8 mouse cellular contexts compared by ENCODE assay signal in the genomic region with DNA sequence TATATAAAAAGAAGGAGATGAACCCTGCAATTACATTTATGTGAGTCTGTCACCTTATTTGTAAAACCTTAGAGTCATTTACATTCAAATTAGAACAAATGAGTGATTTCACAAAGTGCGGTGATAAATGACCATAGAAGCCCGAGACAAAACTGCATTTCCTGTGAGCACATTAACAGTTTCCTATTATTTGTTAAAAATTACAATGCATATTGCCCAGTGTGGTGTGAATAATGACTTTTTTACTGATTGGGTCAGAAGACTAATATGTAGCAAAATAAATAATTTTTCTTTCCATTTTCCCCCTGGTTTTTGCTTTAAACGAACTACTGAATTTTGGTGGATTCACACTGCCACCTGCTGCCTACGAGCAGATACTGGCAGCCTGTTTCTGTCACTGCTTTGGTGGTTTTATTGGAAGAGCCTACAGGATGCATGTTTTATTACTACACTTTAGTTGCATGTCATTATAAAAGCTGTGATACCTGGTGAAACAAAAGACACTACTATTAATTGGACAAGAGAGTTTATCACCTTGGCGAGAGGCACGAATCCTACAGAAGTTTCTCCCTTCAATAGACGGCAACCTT.
DNase-seq lines count a peak whose midpoint lies in the region; ATAC-seq and TF ChIP-seq lines count a peak whose summit lies in the region.

No protein-coding gene starts in this region.

- no peak for ATAC-seq in intestine, postnatal 0 days
- ATAC-seq in intestine, embryonic 16.5 days: no peak
- peak; percentile 64; the same call in 1 of the 2 replicates for ATAC-seq in hindbrain, postnatal 0 days
- ATAC-seq in heart, embryonic 11.5 days (replicated peaks; ENCODE audit: insufficient number of reproducible peaks, low FRiP score, low TSS enrichment): no peak

- no peaks in the 10 kb centered on the region for H3K4me1 ChIP-seq in intestine, postnatal 0 days (replicated peaks; ENCODE audit: control insufficient read depth, insufficient read depth, low read length)
- no peaks in the 10 kb centered on the region for H3K4me1 ChIP-seq in intestine, embryonic 16.5 days (ENCODE audit: control insufficient read depth, insufficient read depth, low read length)
- no peaks in the 10 kb centered on the region for H3K4me1 ChIP-seq in ES-Bruce4 (ENCODE audit: control insufficient read depth, insufficient read depth, low read length)
- no peaks in the 10 kb centered on the region for H3K4me1 ChIP-seq in hindbrain, postnatal 0 days (ENCODE audit: insufficient read depth, low read length)
- no peaks in the 10 kb centered on the region for H3K4me1 ChIP-seq in heart, embryonic 11.5 days (ENCODE audit: control insufficient read depth, insufficient read depth, low read length)

- 65% methylated on average over 7 of the region's 7 CpGs for WGBS in intestine, postnatal 0 days
- 66% methylated on average over 7 of the region's 7 CpGs for WGBS in intestine, embryonic 16.5 days
- 59% methylated on average over 7 of the region's 7 CpGs for WGBS in hindbrain, postnatal 0 days
- 71% methylated on average over 7 of the region's 7 CpGs for WGBS in heart, embryonic 11.5 days (ENCODE audit: insufficient replicate concordance)

- H3K9ac ChIP-seq in intestine, postnatal 0 days (ENCODE audit: low read depth, low read length): no peak overlapping the region
- no peak overlapping the region for H3K9ac ChIP-seq in intestine, embryonic 16.5 days (ENCODE audit: low read depth, low read length)
- no peak overlapping the region for H3K9ac ChIP-seq in ES-Bruce4 (ENCODE audit: low read depth, poor library complexity, severe bottlenecking)
- no peak overlapping the region for H3K9ac ChIP-seq in hindbrain, postnatal 0 days (replicated peaks; ENCODE audit: low read length)
- no peak overlapping the region for H3K9ac ChIP-seq in heart, embryonic 11.5 days (ENCODE audit: low read depth, low read length)

- no peak for TF ChIP-seq EP300 in ES-Bruce4 (IDR thresholded peaks at IDR 0.05; ENCODE audit: insufficient read depth, low read depth, low read length)

- TF ChIP-seq CTCF in intestine, postnatal 0 days (IDR thresholded peaks at IDR 0.05; ENCODE audit: low read depth): peak; percentile 63
- TF ChIP-seq CTCF in ES-Bruce4 (IDR thresholded peaks at IDR 0.05; ENCODE audit: low read depth, low read length): peak; percentile 13
- TF ChIP-seq CTCF in hindbrain, postnatal 0 days (IDR thresholded peaks at IDR 0.05; ENCODE audit: low read depth): peak; percentile 79

- DNase-seq in cerebellum, postnatal 14 days: peak; percentile 54 to 56
- peak; percentile 79 for DNase-seq in hindbrain, postnatal 0 days (ENCODE audit: low spot score)
- peak; percentile 29 for DNase-seq in right cerebral cortex, adult 18-20 months
- DNase-seq in gastrocnemius, postnatal 4 days (ENCODE audit: low spot score in 2 of 2): no peak

- TF ChIP-seq POLR2A in ES-Bruce4 (IDR thresholded peaks at IDR 0.05; ENCODE audit: insufficient read depth, low read length): no peak

- H3K4me2 ChIP-seq in intestine, postnatal 0 days (replicated peaks; ENCODE audit: low read depth): no peak overlapping the region
- H3K4me2 ChIP-seq in intestine, embryonic 16.5 days (ENCODE audit: low read depth, low read length): no peak overlapping the region
- no peak overlapping the region for H3K4me2 ChIP-seq in hindbrain, postnatal 0 days (ENCODE audit: low read depth, low read length)
- H3K4me2 ChIP-seq in heart, embryonic 11.5 days: no peak overlapping the region

- H3K27me3 ChIP-seq in intestine, postnatal 0 days (replicated peaks; ENCODE audit: control insufficient read depth, insufficient read depth, low read length): no peaks in the 10 kb centered on the region
- H3K27me3 ChIP-seq in intestine, embryonic 16.5 days (replicated peaks; ENCODE audit: control insufficient read depth, insufficient read depth, low read length): no peaks in the 10 kb centered on the region
- H3K27me3 ChIP-seq in ES-Bruce4 (ENCODE audit: control insufficient read depth, insufficient read depth, low read length, poor library complexity, severe bottlenecking): 0 out of 2 replicates have a peak, but pooled peaks cover 1% of the 10 kb centered on the region
- no peaks in the 10 kb centered on the region for H3K27me3 ChIP-seq in hindbrain, postnatal 0 days (ENCODE audit: insufficient read depth, low read length)
- H3K27me3 ChIP-seq in heart, embryonic 11.5 days (ENCODE audit: control insufficient read depth, insufficient read depth, low read length): no peaks in the 10 kb centered on the region

- no peaks in the 10 kb centered on the region for H3K9me3 ChIP-seq in intestine, postnatal 0 days (ENCODE audit: control insufficient read depth)
- H3K9me3 ChIP-seq in intestine, embryonic 16.5 days (ENCODE audit: control insufficient read depth, low read length): no peaks in the 10 kb centered on the region
- no peaks in the 10 kb centered on the region for H3K9me3 ChIP-seq in ES-Bruce4 (replicated peaks; ENCODE audit: control insufficient read depth, insufficient read depth, low read length, poor library complexity, severe bottlenecking)
- no peaks in the 10 kb centered on the region for H3K9me3 ChIP-seq in hindbrain, postnatal 0 days (ENCODE audit: low read length)
- no peaks in the 10 kb centered on the region for H3K9me3 ChIP-seq in heart, embryonic 11.5 days (replicated peaks; ENCODE audit: control insufficient read depth, low read length)

- H3K27ac ChIP-seq in intestine, postnatal 0 days (ENCODE audit: low read depth, low read length): no peak overlapping the region
- no peak overlapping the region for H3K27ac ChIP-seq in intestine, embryonic 16.5 days (ENCODE audit: low read length)
- H3K27ac ChIP-seq in ES-Bruce4 (ENCODE audit: insufficient read depth, low read length): no peak overlapping the region
- H3K27ac ChIP-seq in hindbrain, postnatal 0 days: no peak overlapping the region
- H3K27ac ChIP-seq in heart, embryonic 11.5 days (ENCODE audit: low read depth, low read length): no peak overlapping the region

- H3K4me3 ChIP-seq in intestine, postnatal 0 days (ENCODE audit: low read depth, low read length): no peak overlapping the region
- no peak overlapping the region for H3K4me3 ChIP-seq in intestine, embryonic 16.5 days (ENCODE audit: low read length)
- no peak overlapping the region for H3K4me3 ChIP-seq in ES-Bruce4 (ENCODE audit: low read depth, low read length)
- no peak overlapping the region for H3K4me3 ChIP-seq in hindbrain, postnatal 0 days (ENCODE audit: low read length)
- no peak overlapping the region for H3K4me3 ChIP-seq in heart, embryonic 11.5 days (ENCODE audit: low read depth, low read length)

- no peaks in the 10 kb centered on the region for H3K36me3 ChIP-seq in intestine, postnatal 0 days (ENCODE audit: control insufficient read depth, insufficient read depth)
- no peaks in the 10 kb centered on the region for H3K36me3 ChIP-seq in intestine, embryonic 16.5 days (ENCODE audit: control insufficient read depth, insufficient read depth, low read length)
- H3K36me3 ChIP-seq in ES-Bruce4 (ENCODE audit: control insufficient read depth, insufficient read depth, low read length, poor library complexity, severe bottlenecking): no peaks in the 10 kb centered on the region
- no peaks in the 10 kb centered on the region for H3K36me3 ChIP-seq in hindbrain, postnatal 0 days (ENCODE audit: insufficient read depth, low read length)
- H3K36me3 ChIP-seq in heart, embryonic 11.5 days (ENCODE audit: control insufficient read depth, insufficient read depth, low read length): no peaks in the 10 kb centered on the region

Comparison
In these comparisons a context has a peak if more than half of its experiments do, and no peak if none do; other contexts are left out.
1. CTCF ChIP-seq: peak in every context shown above with its lines; median percentile 79 in hindbrain, postnatal 0 days; 63 in intestine, postnatal 0 days; 13 in ES-Bruce4.
2. DNase-seq: peak in cerebellum, postnatal 14 days (2 of 2), hindbrain, postnatal 0 days (single experiment) and right cerebral cortex, adult 18-20 months (single experiment); none in gastrocnemius, postnatal 4 days (0 of 2).